Mouse (Mus musculus) left cerebral cortex, postnatal 14 days (tissue): ENCODE data around the gene Fam163b. TPM values are rescaled to one million over a fixed set of nuclear protein-coding genes. Genes with fewer than 3 reads are reported as not detected.

Source experiments
- DNase-seq, 2 experiments: peaks; one replicate each; pipeline ENCODE4 v3.0.0; 2021 to 2022; ENCODE audit warnings: low spot score in 2 of 2, mixed read lengths in 1 of 2
- intact Hi-C: fragments of 180-260 bp; cut with DNase I; formaldehyde crosslinking; loops from one replicate; pipeline ENCODE4 v1.15.1; 2025
- long read RNA-seq, 2 experiments: library from polyadenylated mRNA; stranded (forward); transcript quantifications; one replicate each; pipeline ENCODE4 v2.0.0; 2021
- total RNA-seq, 2 experiments: library from RNA; stranded (reverse); gene quantifications; 2 replicates each; pipeline ENCODE4 v1.2.3; 2021

The Fam163b gene
- 100 to 1,000 TPM; 142 to 143 TPM for total RNA-seq
- long read RNA-seq, experiment 1, transcript Fam163b-201 (3 exons, 2,959 nt), result major isoform, 29 of 44 reads
- long read RNA-seq, experiment 1, partial matches to known transcripts, result 1 of 44 reads
- long read RNA-seq, experiment 1, other reads (novel, unspliced or antisense), result 14 of 44 reads
- long read RNA-seq, experiment 2, transcript Fam163b-201 (3 exons, 2,959 nt), result major isoform, 25 of 34 reads
- long read RNA-seq, experiment 2, partial matches to known transcripts, result 1 of 34 reads
- long read RNA-seq, experiment 2, other reads (novel, unspliced or antisense), result 8 of 34 reads

DNA sequence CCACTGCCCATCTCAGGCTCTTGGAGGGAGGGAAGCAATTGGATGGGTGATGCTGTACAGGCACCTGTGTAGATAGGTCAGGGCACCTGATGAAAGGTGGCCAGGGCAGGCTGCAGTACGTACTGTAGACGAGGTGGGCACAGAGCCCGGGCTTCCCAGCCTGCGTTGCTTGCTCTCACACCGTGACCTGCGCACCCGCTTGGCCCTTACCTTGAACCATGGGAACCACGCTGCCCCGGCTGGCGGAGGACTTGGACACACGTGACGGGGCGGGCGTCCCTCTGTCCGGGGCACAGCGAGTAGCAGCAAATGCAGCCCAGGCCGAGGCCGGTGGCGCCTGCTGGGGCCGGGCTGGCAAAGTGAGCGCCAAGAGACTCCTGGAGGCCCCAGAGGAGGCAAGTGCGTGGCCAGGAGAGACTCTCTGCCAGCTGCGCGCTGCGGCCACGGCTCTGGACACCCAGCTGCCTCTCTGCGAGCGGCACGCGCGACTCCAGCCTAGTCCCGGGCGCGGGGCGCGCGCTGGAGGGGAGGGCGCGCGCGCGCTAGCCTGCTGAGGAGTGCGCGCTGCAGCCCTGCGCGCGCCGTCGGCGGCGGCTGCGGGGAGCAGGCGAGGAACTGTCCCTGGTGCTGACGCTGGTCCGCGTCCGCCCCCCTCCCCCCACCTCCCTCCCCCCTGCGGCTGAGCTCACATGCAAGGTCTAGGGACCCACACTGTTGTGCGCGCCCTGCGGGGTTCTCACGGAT lies at the start of gene Fam163b:
Gene Fam163b (minus strand): TSS at position 542 of the 744 bp plus-strand sequence.
- intact Hi-C loops, result no loop called here
- DNase-seq, result peak; percentile 58 to 64

DNA sequence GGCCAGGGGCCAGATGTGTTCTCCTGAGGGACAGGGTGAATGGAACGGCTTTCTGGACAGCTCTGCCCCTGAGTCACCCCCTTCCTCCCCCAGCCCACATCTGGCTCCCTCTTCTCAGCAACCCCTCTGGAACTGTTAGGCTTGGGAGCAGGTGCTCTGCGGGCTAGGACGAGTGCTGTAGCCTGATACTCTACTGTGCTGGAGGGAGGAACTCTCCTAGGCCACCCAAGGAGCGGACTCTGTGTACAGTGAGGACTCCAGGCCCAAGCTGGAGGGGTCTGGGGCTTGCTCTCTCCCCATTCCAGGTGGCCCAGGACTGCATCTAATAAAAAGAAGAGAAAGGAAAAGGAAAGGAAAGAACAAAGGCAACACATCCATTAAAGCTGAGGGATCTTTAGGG lies 47.7 kb upstream of the Fam163b start:
- DNase-seq, result no peak
- intact Hi-C loops, result no loop called here

GRCm38 (mm10) chr2:27187531-27187930 lies 45.2 kb upstream of the Fam163b start:
- intact Hi-C loops, result no loop called here
- DNase-seq, result no peak

- intact Hi-C loops, result no loop called here
These were observed 41.4 kb upstream of the Fam163b start for GRCm38 (mm10) chr2:27183734-27184133.

GRCm38 (mm10) chr2:27181907-27182306 lies 39.6 kb upstream of the Fam163b start:
- DNase-seq, result no peak

More at GRCm38 (mm10) chr2:27183734-27184133, 41.4 kb upstream of the Fam163b start:
- DNase-seq, result no peak

DNA sequence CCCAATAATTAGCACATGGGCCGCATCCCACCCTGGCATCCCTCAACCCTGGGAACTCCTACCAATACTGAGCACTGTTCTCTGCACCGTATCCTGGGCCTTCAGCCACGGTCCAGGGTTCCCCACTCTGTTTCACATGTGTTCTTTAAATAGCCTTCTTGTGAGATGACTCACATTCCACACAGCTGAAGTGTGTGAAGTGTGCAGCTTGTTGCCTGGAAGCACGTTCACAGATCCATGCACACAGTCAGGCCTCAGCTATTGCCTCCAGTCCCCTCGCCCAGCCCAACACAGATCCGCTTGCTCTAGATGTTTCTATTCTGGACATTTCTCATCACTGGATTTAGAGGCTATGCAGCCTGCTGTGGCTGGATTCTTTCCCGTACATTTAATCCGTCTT lies 36.8 kb upstream of the Fam163b start:
- intact Hi-C loops, result no loop called here
- peak; percentile 40 to 77 for DNase-seq

More at GRCm38 (mm10) chr2:27181907-27182306, 39.6 kb upstream of the Fam163b start:
- intact Hi-C loops, result no loop called here

DNA sequence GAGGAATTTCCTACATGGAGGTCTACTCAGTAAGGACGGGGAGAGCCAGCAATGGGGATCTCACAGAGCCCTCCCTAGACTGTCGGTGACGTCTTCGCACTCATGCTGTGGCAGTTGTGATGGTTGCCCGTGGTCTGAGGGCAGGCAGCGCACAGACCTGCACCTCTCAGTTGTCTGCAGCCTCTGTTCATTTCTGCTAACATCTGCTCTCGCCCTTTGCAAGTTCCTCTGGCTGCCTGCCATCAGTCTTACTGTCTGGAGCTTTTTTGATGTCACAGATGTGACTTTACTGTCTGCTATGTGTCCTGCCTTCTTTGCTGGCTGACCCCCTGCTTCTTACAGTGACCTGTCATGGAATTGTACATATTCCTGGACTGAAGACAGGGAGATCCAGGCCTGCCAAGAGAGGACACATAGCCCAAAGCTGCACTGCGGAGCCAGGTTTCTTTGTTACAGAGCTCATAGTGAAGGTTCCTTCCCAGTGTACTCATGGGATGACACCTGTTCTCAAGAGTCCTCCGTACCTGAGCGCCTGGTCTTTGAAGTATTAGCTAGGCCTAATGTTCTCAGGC lies 33.5 kb upstream of the Fam163b start:
- intact Hi-C loops, result no loop called here
- peak in 1 of 2 experiments; percentile 38 for DNase-seq

DNA sequence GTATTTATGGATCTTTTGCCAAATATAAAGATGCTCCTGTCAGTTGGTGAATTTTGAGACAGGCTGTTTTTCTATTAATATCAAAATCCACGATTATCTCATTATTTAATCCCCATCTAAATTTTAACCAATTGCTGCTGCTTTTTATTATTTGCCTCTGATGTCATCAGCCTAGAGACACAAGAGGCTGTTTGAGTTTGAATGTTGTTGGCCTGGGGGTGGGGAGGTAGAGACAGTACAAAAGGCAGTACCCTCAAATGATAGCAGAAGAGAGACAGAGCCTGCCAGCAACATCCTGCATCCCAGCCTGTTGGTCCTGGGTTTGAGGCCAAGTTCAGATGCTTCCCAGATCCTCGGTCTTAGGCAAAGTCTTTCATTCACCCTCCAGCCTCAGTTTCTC lies 32.0 kb upstream of the Fam163b start:
- no peak for DNase-seq
- intact Hi-C loops, result no loop called here

GRCm38 (mm10) chr2:27166999-27167398 lies 24.7 kb upstream of the Fam163b start:
- intact Hi-C loops, result no loop called here
- DNase-seq, result no peak

- intact Hi-C loops, result no loop called here
- DNase-seq, result no peak
These were observed 23.8 kb upstream of the Fam163b start for GRCm38 (mm10) chr2:27166074-27166473.

GRCm38 (mm10) chr2:27164796-27165590 lies 22.7 kb upstream of the Fam163b start, which contains the start of gene Dbh:
Gene Dbh (plus strand): TSS chr2:27165233.
- peak; percentile 72 to 80 for DNase-seq
- intact Hi-C loops, result loop anchor here (5.0 kb wide), 1 partner anchor 62 kb away; no protein-coding TSS in a partner anchor

DNA sequence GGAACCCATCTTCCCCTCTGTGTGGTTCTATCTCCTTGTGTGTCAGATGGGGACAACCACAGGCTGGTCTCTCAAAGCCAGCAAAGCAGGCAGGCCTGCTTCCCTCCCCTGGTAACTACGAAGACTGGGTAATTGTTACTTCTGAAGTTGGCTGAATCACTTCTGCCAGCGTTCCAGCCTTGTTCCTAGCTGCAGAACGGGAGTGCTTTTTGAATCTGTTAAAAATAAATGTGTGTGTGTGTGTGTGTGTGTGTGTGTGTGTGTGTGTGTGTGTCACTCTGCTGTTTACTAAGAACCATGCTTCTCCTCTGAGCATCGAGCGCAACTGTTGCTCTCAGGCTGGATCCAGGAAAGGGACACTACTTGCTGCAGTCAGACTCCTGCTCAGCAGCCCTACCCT lies 21.6 kb upstream of the Fam163b start:
- peak; percentile 74 to 93 for DNase-seq

DNA sequence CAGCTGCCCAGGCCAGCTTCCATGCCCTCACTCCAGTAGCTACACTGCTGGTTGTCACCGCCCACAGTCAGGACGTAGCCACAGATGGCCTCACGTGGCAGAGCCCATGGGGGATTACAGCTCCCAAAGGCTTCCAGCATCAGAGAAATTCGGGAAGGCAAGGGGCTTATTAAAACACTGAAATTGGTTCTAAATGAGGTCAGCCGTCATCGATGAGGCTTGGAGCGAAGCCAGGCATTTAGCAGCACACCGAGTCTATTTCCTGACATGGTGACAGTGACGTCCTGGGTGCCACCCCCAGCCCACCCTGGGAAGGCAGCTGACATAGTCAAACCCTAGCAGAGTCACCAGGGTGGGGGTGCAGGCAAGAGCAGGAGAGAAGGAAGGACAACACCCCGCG lies 20.4 kb upstream of the Fam163b start:
- intact Hi-C loops, result loop anchor here (5.0 kb wide), 1 partner anchor 65 kb away; no protein-coding TSS in a partner anchor
- no peak for DNase-seq

More for the DNA sequence above, 21.6 kb upstream of the Fam163b start:
- intact Hi-C loops, result loop anchor here (5.0 kb wide), 1 partner anchor 63 kb away; no protein-coding TSS in a partner anchor

- no peak for DNase-seq
- intact Hi-C loops, result loop anchor here (5.0 kb wide), 1 partner anchor 66 kb away; no protein-coding TSS in a partner anchor
These were observed 19.2 kb upstream of the Fam163b start for GRCm38 (mm10) chr2:27161526-27161925.

- no peak for DNase-seq
- intact Hi-C loops, result no loop called here
These were observed 14.3 kb upstream of the Fam163b start for GRCm38 (mm10) chr2:27156596-27156995.

- no peak for DNase-seq
- intact Hi-C loops, result no loop called here
These were observed 12.3 kb upstream of the Fam163b start for GRCm38 (mm10) chr2:27154466-27155185.

- no peak for DNase-seq
- intact Hi-C loops, result no loop called here
These were observed 7.2 kb upstream of the Fam163b start for GRCm38 (mm10) chr2:27149457-27149856.

- DNase-seq, result no peak
- intact Hi-C loops, result no loop called here
These were observed 4.5 kb upstream of the Fam163b start for GRCm38 (mm10) chr2:27146840-27147239.

GRCm38 (mm10) chr2:27144957-27145356 lies 2.7 kb upstream of the Fam163b start:
- peak; percentile 57 to 59 for DNase-seq
- intact Hi-C loops, result no loop called here
